In genomic region chrX:93400871-93401270, GRCm38 (mm10) we compare ENCODE assay signal across 5 mouse cellular contexts.
DNase-seq lines count a peak whose midpoint lies in the region; ATAC-seq lines count a peak whose summit lies in the region.
"Not testable (repeated sequence)": the region's sequence is repeated elsewhere in the genome, so short reads cannot be mapped to it uniquely, and the experiment has no call there.

No protein-coding gene starts in this region.

- not testable (repeated sequence) for H3K9ac ChIP-seq in liver, embryonic 12.5 days; liver, embryonic 13.5 days; liver, embryonic 15.5 days; liver, embryonic 16.5 days (ENCODE audit: low read depth, low read length)

- H3K9me3 ChIP-seq in liver, embryonic 12.5 days (replicated peaks); liver, embryonic 13.5 days (replicated peaks); liver, embryonic 15.5 days (replicated peaks); liver, embryonic 16.5 days (replicated peaks; ENCODE audit: control insufficient read depth, low read length): not testable (repeated sequence)

- ATAC-seq in erythroid progenitor cell, adult 5-6 weeks (replicated peaks; ENCODE audit: low FRiP score, poor library complexity, severe bottlenecking), result 0 out of 2 replicates have a peak, but pooled peaks have one; percentile 61
- ATAC-seq in liver, embryonic 12.5 days, result 0 out of 2 replicates have a peak, but pooled peaks have one; percentile 47
- ATAC-seq in liver, embryonic 13.5 days (ENCODE audit: low read depth), result peak; percentile 43; the same call in 1 of the 2 replicates
- 0 out of 2 replicates have a peak, but pooled peaks have one; percentile 18 for ATAC-seq in liver, embryonic 15.5 days (ENCODE audit: insufficient read depth)
- ATAC-seq in liver, embryonic 16.5 days (ENCODE audit: low read depth), result peak; percentile 51; the same call in 1 of the 2 replicates

- not testable (repeated sequence) for H3K27ac ChIP-seq in liver, embryonic 12.5 days; liver, embryonic 13.5 days; liver, embryonic 15.5 days (replicated peaks); liver, embryonic 16.5 days (ENCODE audit: low read length)

- peaks cover 16% of the 10 kb centered on the region for H3K4me1 ChIP-seq in liver, embryonic 12.5 days
- peaks cover 16% of the 10 kb centered on the region for H3K4me1 ChIP-seq in liver, embryonic 13.5 days (replicated peaks)
- H3K4me1 ChIP-seq in liver, embryonic 15.5 days (replicated peaks), result peaks cover 12% of the 10 kb centered on the region; the same call in 1 of the 2 replicates
- H3K4me1 ChIP-seq in liver, embryonic 16.5 days (ENCODE audit: control insufficient read depth, low read depth, low read length), result not testable (repeated sequence)

- not testable (repeated sequence) for H3K4me2 ChIP-seq in liver, embryonic 12.5 days; liver, embryonic 13.5 days; liver, embryonic 15.5 days; liver, embryonic 16.5 days (ENCODE audit: low read depth, low read length)

- H3K4me3 ChIP-seq in liver, embryonic 12.5 days; liver, embryonic 13.5 days (replicated peaks); liver, embryonic 15.5 days (replicated peaks); liver, embryonic 16.5 days (ENCODE audit: low read depth, low read length): not testable (repeated sequence)

- not testable (repeated sequence) for H3K36me3 ChIP-seq in liver, embryonic 12.5 days; liver, embryonic 13.5 days; liver, embryonic 15.5 days (replicated peaks); liver, embryonic 16.5 days (ENCODE audit: control insufficient read depth, insufficient read depth)

- not testable (repeated sequence) for H3K27me3 ChIP-seq in liver, embryonic 12.5 days (replicated peaks); liver, embryonic 13.5 days; liver, embryonic 15.5 days; liver, embryonic 16.5 days (ENCODE audit: control insufficient read depth, insufficient read depth, low read depth, low read length)

- DNase-seq in liver, embryonic 13.5 days, result not testable (repeated sequence)
